Mouse (Mus musculus) layer of hippocampus, adult 2 months (tissue): ENCODE measurements around the gene Cald1. TPM values are rescaled to one million over a fixed set of nuclear protein-coding genes. Genes with fewer than 3 reads are reported as not detected.

Source experiments
- DNase-seq, 2 experiments: peaks; one replicate each; pipeline ENCODE4 v3.0.0; 2022; ENCODE audit warnings: low spot score in 2 of 2
- H3K27ac ChIP-seq: fragments of 200-600 bp; 2 replicates; pipeline ENCODE4 v1.8.1; 2022
- H3K4me3 ChIP-seq: fragments of 200-600 bp; 2 replicates; pipeline ENCODE4 v1.8.1; 2022; ENCODE audit warnings: mild to moderate bottlenecking
- CTCF ChIP-seq: fragments of 200-600 bp; conservative IDR thresholded peaks from 2 replicates; pipeline ENCODE4 v1.8.1; 2022; ENCODE audit warnings: antibody characterized with exemption, mild to moderate bottlenecking, moderate library complexity
- total RNA-seq, 2 experiments: library from RNA; stranded (reverse); gene quantifications; 2 replicates each; pipeline ENCODE4 v1.2.3; 2021

Gene Cald1
- total RNA-seq, 2 experiments from 2014 or later: 32.9 to 38.8 TPM

DNA sequence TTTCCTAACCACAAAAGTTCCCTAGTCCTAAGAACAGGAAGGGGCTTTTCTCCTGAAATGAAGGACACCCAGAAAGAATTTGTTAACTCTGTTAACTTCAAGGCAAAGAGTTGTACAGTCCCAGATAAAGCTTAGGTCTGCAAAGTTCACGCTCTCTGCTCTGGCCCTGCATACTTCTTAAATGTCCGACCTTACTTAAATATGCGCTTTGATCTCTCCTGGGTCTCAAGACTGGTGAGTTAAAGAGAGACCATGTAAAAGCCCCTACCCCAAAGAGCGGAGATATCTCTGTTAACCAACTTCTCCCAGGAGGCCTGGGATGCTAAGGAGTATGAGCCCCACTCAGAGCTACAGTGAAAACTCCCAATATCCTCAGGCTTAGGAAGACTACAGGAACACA, 119.4 kb downstream of the Cald1 start:
- no peak for DNase-seq
- Histone ChIP-seq H3K27ac (no peak overlapping the region), H3K4me3 (no peak overlapping the region)
- TF ChIP-seq CTCF: no peak

DNA sequence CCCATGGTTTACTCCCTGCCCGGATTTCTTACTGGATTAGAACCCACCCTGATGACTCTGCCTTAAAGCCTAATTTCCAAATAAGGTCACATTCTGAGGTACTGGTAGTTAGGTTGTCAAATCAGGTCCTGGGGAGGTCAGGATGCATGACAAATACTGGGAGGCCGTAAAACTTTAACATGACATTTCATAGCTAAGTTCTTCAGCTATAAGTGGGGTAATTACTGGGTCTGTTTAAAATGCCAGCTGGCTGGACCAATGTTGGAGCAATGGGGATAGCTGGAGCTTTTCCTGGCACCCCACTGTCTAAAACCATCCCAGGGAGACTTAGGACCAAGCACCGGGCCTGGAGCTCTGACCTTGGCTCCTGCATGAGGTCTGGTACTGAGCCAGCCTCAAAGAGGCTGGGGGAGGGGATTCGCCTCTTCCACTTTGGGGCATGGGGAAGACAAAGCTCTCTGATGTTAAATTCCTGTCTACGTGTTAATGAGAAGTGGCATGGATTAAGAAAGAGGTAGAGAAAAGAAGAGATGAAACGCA, 120.9 kb downstream of the Cald1 start:
- no peak overlapping the region for H3K4me3 ChIP-seq
- DNase-seq: no peak
- no peak for TF ChIP-seq CTCF
- H3K27ac ChIP-seq: no peak overlapping the region

GRCm38 (mm10) chr6:34720447-34720846, 122.1 kb downstream of the Cald1 start:
- DNase-seq: no peak
- TF ChIP-seq CTCF: no peak
- no peak overlapping the region for H3K4me3 ChIP-seq
- no peak overlapping the region for H3K27ac ChIP-seq

DNA sequence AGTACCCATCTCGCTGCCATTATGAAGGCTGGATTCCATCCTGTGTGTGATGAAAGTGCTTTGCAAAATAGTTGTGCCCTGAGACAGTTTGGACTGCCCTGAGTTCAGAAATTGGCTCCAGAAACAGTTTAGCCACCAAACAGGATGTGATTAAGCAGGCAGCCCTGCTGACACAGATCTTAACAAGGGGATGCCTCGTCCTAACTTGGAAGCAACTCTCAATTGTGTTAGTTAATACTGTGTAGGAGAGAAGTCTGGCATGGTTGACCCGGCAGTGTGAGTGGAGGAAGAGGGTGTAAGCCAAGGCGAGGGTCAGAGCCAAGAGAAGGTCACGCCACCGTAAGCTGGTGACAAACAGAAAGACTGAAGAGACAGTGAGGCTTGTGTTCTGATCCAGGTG, 123.4 kb downstream of the Cald1 start:
- DNase-seq: no peak
- Histone ChIP-seq H3K27ac (no peak overlapping the region), H3K4me3 (no peak overlapping the region)
- no peak for TF ChIP-seq CTCF

DNA sequence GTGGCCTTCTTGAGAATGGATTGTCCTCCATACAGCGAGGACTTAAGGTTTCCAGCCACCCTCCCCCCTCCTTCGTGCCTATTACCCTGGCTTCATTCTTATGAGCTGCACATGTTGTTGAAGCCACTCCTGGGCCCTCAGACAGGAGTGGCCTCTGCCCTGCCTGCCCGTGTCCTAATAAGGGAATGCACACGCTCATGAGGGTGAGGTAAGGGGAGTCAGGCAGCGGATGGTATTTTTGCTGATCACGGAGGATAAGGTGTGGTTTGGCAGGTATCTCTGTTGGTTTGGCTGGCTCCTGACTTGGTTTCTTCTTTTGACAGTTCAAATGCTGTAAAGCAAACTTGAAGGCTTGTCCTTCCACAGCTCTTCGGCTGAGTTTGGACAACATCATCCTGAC, 124.4 kb downstream of the Cald1 start:
- DNase-seq: no peak
- no peak for TF ChIP-seq CTCF
- H3K27ac ChIP-seq: no peak overlapping the region
- no peak overlapping the region for H3K4me3 ChIP-seq

GRCm38 (mm10) chr6:34723250-34723904, 125.1 kb downstream of the Cald1 start:
- Histone ChIP-seq H3K4me3 (no peak overlapping the region), H3K27ac (no peak overlapping the region)
- DNase-seq: no peak
- no peak for TF ChIP-seq CTCF

- DNase-seq: no peak
- no peak overlapping the region for H3K27ac ChIP-seq
- TF ChIP-seq CTCF: no peak
- H3K4me3 ChIP-seq: no peak overlapping the region
Observed at GRCm38 (mm10) chr6:34725660-34726059, 127.4 kb downstream of the Cald1 start.

- H3K4me3 ChIP-seq: no peak overlapping the region
- no peak for TF ChIP-seq CTCF
- DNase-seq: no peak
- no peak overlapping the region for H3K27ac ChIP-seq
Observed at GRCm38 (mm10) chr6:34726104-34726503, 127.8 kb downstream of the Cald1 start.

GRCm38 (mm10) chr6:34727316-34727983, 129.2 kb downstream of the Cald1 start:
- TF ChIP-seq CTCF: no peak

GRCm38 (mm10) chr6:34729449-34730151, 131.3 kb downstream of the Cald1 start:
- no peak for DNase-seq

More at GRCm38 (mm10) chr6:34727316-34727983, 129.2 kb downstream of the Cald1 start:
- H3K4me3 ChIP-seq: no peak overlapping the region
- H3K27ac ChIP-seq: no peak overlapping the region
- no peak for DNase-seq

GRCm38 (mm10) chr6:34731007-34731406, 132.7 kb downstream of the Cald1 start:
- Histone ChIP-seq H3K27ac (no peak overlapping the region; the same call in 1 of the 2 replicates), H3K4me3 (no peak overlapping the region)
- TF ChIP-seq CTCF: no peak
- DNase-seq: no peak

More at GRCm38 (mm10) chr6:34729449-34730151, 131.3 kb downstream of the Cald1 start:
- TF ChIP-seq CTCF: no peak
- no peak overlapping the region for H3K27ac ChIP-seq
- no peak overlapping the region for H3K4me3 ChIP-seq

DNA sequence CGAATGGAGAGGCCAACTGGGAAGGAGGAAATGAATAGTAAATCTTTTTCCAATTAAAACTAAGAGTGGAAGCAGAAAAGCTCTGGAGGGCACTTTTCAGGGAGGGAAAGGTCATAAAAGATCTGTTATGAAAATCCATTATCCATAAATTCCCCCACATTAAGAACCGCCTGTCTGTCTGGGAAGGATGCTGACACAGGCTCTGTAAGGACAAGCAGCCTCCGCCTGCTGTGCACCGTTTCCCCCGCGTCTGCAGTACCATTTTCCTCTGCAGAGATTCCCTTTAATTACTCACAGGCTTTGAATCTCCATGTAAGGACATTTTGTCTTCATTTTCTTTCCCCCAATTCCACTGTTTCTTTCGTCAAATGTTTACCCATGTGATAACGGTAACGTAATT, 133.2 kb downstream of the Cald1 start:
- H3K27ac ChIP-seq: peak overlapping the region; percentile 23

More for the DNA sequence above, 133.2 kb downstream of the Cald1 start:
- no peak for DNase-seq
- H3K4me3 ChIP-seq: no peak overlapping the region
- TF ChIP-seq CTCF: no peak
